In genomic region chr7:126218311-126218710, GRCm38 (mm10) we compare ENCODE assay signal across 32 mouse cellular contexts.
"Had no signal": no experiment of that assay in that cellular context is flagged by ENCODE, and none has a peak within 500 bp of the region (broad histone marks: within the 10 kb centered on the region; RNA-seq: fewer than 3 reads in every experiment).

No protein-coding gene starts in this region.

- H3K4me2 ChIP-seq: limb, embryonic 12.5 days; limb, embryonic 13.5 days; limb, embryonic 15.5 days; liver, embryonic 11.5 days; liver, embryonic 12.5 days; liver, embryonic 13.5 days; liver, embryonic 15.5 days; lung, embryonic 14.5 days; lung, embryonic 15.5 days; midbrain, embryonic 11.5 days; midbrain, embryonic 12.5 days; midbrain, embryonic 13.5 days; midbrain, embryonic 15.5 days; neural tube, embryonic 12.5 days; neural tube, embryonic 13.5 days had no signal

- H3K4me3 ChIP-seq: limb, embryonic 10.5 days; limb, embryonic 12.5 days; limb, embryonic 13.5 days; limb, embryonic 15.5 days; liver, embryonic 12.5 days; liver, embryonic 13.5 days; liver, embryonic 15.5 days; lung, embryonic 15.5 days; megakaryocyte, embryonic 14.5 days; midbrain, embryonic 10.5 days; midbrain, embryonic 12.5 days; midbrain, embryonic 13.5 days; midbrain, embryonic 15.5 days; myocyte; neural tube, embryonic 12.5 days; neural tube, embryonic 13.5 days had no signal

- H3K36me3 ChIP-seq: limb, embryonic 10.5 days; limb, embryonic 12.5 days; limb, embryonic 13.5 days; limb, embryonic 15.5 days; liver, embryonic 12.5 days; liver, embryonic 13.5 days; liver, embryonic 15.5 days; lung, embryonic 15.5 days; midbrain, embryonic 10.5 days; midbrain, embryonic 12.5 days; midbrain, embryonic 13.5 days; midbrain, embryonic 15.5 days; neural tube, embryonic 12.5 days; neural tube, embryonic 13.5 days had no signal

- H3K4me1 ChIP-seq: limb, embryonic 10.5 days; limb, embryonic 12.5 days; limb, embryonic 13.5 days; limb, embryonic 15.5 days; liver, embryonic 12.5 days; liver, embryonic 13.5 days; liver, embryonic 15.5 days; lung, embryonic 15.5 days; megakaryocyte, embryonic 14.5 days; midbrain, embryonic 10.5 days; midbrain, embryonic 12.5 days; midbrain, embryonic 13.5 days; midbrain, embryonic 15.5 days; neural tube, embryonic 12.5 days; neural tube, embryonic 13.5 days had no signal

- DNase-seq: left cerebral cortex, postnatal 4 days; liver; liver, embryonic 13.5 days; liver, postnatal 0 days; lung, adult 18-20 months; lung, adult 2 months; lung, embryonic 14.5 days; lung, postnatal 14 days; lung, postnatal 36 days; lung, postnatal 4 days; midbrain, embryonic 14.5 days had no signal

- H3K9me3 ChIP-seq: limb, embryonic 10.5 days; limb, embryonic 12.5 days; limb, embryonic 13.5 days; limb, embryonic 15.5 days; liver, embryonic 12.5 days; liver, embryonic 13.5 days; liver, embryonic 15.5 days; lung, embryonic 15.5 days; megakaryocyte, embryonic 14.5 days; midbrain, embryonic 13.5 days; midbrain, embryonic 15.5 days; neural tube, embryonic 12.5 days; neural tube, embryonic 13.5 days had no signal

- H3K27me3 ChIP-seq: limb, embryonic 12.5 days; limb, embryonic 13.5 days; limb, embryonic 15.5 days; liver, embryonic 12.5 days; liver, embryonic 13.5 days; lung, embryonic 15.5 days; midbrain, embryonic 12.5 days; midbrain, embryonic 13.5 days; midbrain, embryonic 15.5 days; neural tube, embryonic 12.5 days; neural tube, embryonic 13.5 days had no signal

- ATAC-seq: liver, embryonic 12.5 days; liver, postnatal 0 days; lung, postnatal 0 days; midbrain, embryonic 13.5 days; midbrain, embryonic 15.5 days; midbrain, embryonic 16.5 days had no signal

- H3K27ac ChIP-seq: limb, embryonic 10.5 days; limb, embryonic 12.5 days; limb, embryonic 13.5 days; limb, embryonic 15.5 days; liver, embryonic 12.5 days; liver, embryonic 13.5 days; liver, embryonic 14.5 days; liver, embryonic 15.5 days; lung, embryonic 15.5 days; macrophage; midbrain, embryonic 10.5 days; midbrain, embryonic 12.5 days; midbrain, embryonic 13.5 days; midbrain, embryonic 15.5 days; neural tube, embryonic 12.5 days; neural tube, embryonic 13.5 days had no signal

- H3K9ac ChIP-seq: limb, embryonic 12.5 days; limb, embryonic 13.5 days; limb, embryonic 15.5 days; liver, embryonic 12.5 days; liver, embryonic 13.5 days; liver, embryonic 14.5 days; liver, embryonic 15.5 days; liver, postnatal 0 days; lung, embryonic 14.5 days; lung, embryonic 15.5 days; midbrain, embryonic 12.5 days; midbrain, embryonic 13.5 days; midbrain, embryonic 15.5 days; neural tube, embryonic 12.5 days; neural tube, embryonic 13.5 days had no signal
